Mouse (Mus musculus): ENCODE data around the gene Timm10. TPM values are rescaled to one million over a fixed set of nuclear protein-coding genes. Genes with fewer than 3 reads are reported as not detected.
"Not testable (repeated sequence)": the region's sequence is repeated elsewhere in the genome, so short reads cannot be mapped to it uniquely, and the experiment has no call there.

Gene Timm10
- polyA plus RNA-seq, 1 experiment from 2014 or later: 54.2 TPM

DNA sequence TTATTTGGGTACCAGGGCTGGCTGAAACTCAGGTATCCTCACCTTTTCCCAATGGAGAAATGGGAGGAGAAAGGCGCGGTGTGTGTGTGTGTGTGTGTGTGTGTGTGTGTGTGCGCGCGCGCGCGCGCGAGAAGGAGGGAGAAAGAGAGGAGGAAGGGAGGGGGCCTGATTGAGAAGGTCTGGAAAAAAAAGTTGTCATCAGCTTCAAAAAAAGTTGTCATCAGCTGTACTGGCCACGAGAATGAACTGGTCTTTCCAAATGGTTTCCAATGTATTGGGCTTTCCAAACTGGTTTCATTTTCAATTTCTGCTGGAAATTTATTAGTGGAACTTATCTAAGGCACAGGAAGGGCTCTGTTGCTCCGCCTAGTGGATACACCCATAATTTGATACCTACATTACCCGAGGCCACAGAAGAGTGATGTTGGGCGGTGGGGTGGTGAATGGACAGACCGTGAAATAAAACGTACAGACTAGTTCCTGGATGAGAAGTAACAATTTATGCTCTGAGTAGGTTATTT is 27.7 kb upstream of the Timm10 start:
- Histone ChIP-seq H3K9ac (peak overlapping the region; percentile 58), H3K36me3 (no peaks in the 10 kb centered on the region), H3K27ac (peak overlapping the region; percentile 77), H3K9me3 (replicated peaks) (no peaks in the 10 kb centered on the region), H3K4me1 (peaks cover 11% of the 10 kb centered on the region), H3K4me2 (peak overlapping the region; percentile 97), H3K4me3 (replicated peaks) (peak overlapping the region; percentile 60), H3K27me3 (no peaks in the 10 kb centered on the region)
- peak; percentile 79 for ATAC-seq (replicated peaks; ENCODE audit: low FRiP score)
- WGBS: under 1% methylated on average over 15 of the region's 16 CpGs

DNA sequence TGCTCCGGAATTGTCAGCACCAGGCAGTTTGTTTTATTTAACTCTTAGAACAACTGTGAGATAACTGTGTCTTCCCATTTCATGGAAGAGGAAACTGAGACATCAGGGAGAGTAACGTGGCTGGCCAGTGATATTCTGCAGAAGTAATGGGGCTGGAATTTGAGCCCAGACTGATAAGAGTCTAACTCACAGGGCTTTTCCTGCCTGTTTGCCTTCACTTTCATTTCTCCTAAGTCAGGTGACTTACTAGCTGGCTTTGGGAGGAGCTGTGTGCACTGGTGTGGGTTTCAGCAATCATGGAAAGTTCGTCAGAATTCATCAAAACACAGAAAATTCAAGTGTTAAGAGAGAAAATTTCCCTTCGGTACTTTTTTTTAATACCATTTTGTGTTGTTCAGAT is 26.5 kb upstream of the Timm10 start:
- 76% methylated on average over 4 of the region's 4 CpGs for WGBS
- no peak overlapping the region for H3K27ac ChIP-seq
- no peak overlapping the region for H3K4me2 ChIP-seq
- H3K36me3 ChIP-seq: no peaks in the 10 kb centered on the region
- no peaks in the 10 kb centered on the region for H3K9me3 ChIP-seq (replicated peaks)
- ATAC-seq (replicated peaks; ENCODE audit: low FRiP score): no peak
- no peaks in the 10 kb centered on the region for H3K27me3 ChIP-seq
- no peak overlapping the region for H3K4me3 ChIP-seq (replicated peaks)
- no peak overlapping the region for H3K9ac ChIP-seq
- H3K4me1 ChIP-seq: peaks cover 11% of the 10 kb centered on the region

DNA sequence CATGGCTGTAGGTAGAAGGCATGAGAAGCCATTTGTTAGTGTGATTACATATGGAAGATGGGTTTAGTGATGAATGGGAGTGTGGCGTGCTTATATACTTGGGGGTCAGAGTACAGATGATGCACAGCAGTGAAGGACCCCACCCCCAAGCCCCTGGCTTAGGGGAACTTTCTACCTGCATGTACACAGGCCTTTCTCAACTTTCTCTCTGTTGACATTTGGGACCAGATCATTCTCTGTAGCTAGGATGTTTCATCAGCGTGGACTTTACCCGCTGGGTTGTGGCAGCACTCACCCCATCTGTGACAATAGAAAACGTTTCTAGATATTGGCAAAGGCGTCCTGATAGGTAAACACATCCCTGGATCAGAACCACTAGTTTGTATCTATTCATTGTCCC is 25.6 kb upstream of the Timm10 start:
- H3K4me1 ChIP-seq: peaks cover 11% of the 10 kb centered on the region
- not testable (repeated sequence) for H3K27ac ChIP-seq; H3K36me3 ChIP-seq; H3K9ac ChIP-seq; H3K9me3 ChIP-seq (replicated peaks); H3K27me3 ChIP-seq; H3K4me2 ChIP-seq; ATAC-seq (replicated peaks; ENCODE audit: low FRiP score); H3K4me3 ChIP-seq (replicated peaks)
- 87% methylated on average over 5 of the region's 5 CpGs for WGBS

DNA sequence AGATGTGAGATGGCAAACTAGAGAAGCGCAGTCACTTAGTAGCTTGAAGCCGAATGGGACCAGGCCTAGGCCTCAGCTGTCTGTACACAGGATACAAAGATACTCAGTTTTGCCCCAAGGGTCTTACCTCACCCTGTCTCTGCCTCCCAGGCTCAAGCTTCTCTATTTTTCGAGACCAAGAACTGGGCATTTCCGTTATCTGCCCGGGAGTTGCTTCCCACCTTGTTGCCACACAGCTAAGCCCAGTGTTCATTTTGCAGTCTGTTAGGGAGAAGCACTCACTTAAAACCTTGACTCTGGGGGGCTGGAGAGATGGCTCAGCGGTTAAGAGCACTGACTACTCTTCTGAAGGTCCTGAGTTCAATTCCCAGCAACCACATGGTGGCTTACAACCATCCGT is 22.8 kb upstream of the Timm10 start:
- Histone ChIP-seq H3K9me3 (replicated peaks) (no peaks in the 10 kb centered on the region), H3K4me1 (peaks cover 4% of the 10 kb centered on the region), H3K36me3 (peaks cover 5% of the 10 kb centered on the region; the same call in 1 of the 2 replicates), H3K4me2 (no peak overlapping the region), H3K4me3 (replicated peaks) (no peak overlapping the region), H3K27ac (no peak overlapping the region), H3K9ac (no peak overlapping the region), H3K27me3 (no peaks in the 10 kb centered on the region)
- no peak for ATAC-seq (replicated peaks; ENCODE audit: low FRiP score)
- 89% methylated on average over 7 of the region's 7 CpGs for WGBS

DNA sequence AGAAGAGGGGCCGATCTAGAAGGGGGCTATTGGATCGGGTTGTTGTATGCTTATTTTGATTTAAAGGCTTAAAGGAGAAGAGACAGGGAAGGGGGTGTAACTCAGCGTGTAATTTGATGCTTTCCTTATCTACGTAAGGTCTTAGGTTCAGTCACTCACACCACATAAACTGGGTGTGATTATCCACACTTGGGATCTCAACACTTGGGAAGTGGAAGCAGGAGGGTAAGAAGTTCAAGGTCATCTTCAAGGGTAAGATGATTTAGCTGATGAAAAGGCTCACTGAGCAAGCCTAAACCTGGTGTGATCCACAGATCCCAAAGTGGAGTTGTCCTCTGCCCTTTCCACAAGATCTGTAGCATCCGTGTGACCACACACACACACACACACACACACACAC is 20.3 kb upstream of the Timm10 start:
- Histone ChIP-seq H3K9me3 (replicated peaks) (no peaks in the 10 kb centered on the region), H3K27me3 (no peaks in the 10 kb centered on the region), H3K27ac (no peak overlapping the region), H3K4me2 (no peak overlapping the region), H3K4me3 (replicated peaks) (no peak overlapping the region), H3K36me3 (peaks cover 5% of the 10 kb centered on the region; the same call in 1 of the 2 replicates), H3K9ac (no peak overlapping the region), H3K4me1 (peaks cover 8% of the 10 kb centered on the region)
- no peak for ATAC-seq (replicated peaks; ENCODE audit: low FRiP score)
- WGBS: 51% methylated on average over 5 of the region's 5 CpGs

DNA sequence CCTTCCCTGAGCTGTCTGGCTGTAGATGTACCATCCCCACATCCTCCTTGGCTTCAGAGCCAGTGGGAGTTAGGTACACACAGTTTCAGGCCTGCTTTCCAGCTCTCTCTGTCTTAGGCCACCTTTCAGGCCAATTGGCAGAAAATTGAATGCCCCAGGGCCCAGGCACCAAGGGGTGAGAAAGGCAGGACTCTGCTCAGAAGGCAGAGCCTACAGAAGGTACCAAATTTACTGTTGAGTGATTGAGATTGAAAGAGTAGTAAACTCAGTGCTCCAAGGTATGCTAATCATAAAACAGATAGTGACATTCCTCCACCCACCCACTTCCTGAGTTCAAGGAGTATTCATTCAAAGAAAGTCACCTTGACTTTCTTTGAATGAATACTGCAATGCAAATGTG is 17.5 kb upstream of the Timm10 start:
- Histone ChIP-seq H3K36me3 (peaks cover 5% of the 10 kb centered on the region; the same call in 1 of the 2 replicates), H3K27ac (no peak overlapping the region), H3K9me3 (replicated peaks) (no peaks in the 10 kb centered on the region), H3K4me3 (replicated peaks) (no peak overlapping the region), H3K9ac (no peak overlapping the region), H3K4me2 (no peak overlapping the region), H3K27me3 (no peaks in the 10 kb centered on the region), H3K4me1 (peaks cover 14% of the 10 kb centered on the region)
- ATAC-seq (replicated peaks; ENCODE audit: low FRiP score): no peak

DNA sequence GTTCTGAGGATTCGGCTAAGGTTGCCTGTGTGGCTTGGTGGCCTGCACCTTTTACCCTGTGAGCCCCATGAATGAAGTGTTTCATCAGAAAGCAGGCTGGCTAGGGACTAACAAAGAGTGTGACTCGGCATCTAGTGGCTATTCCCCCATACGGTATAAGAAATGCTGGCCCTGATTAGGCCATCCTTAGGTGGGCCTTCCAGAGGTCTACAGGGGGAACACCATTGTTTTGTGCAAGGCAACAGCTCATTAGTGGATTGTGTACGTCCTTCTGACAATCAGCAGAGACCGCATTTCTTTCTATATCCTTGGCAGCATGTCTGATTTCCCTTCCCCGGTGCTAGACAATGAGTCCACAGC is 16.3 kb upstream of the Timm10 start:
- Histone ChIP-seq H3K4me2 (peak overlapping the region; percentile 60; the same call in 1 of the 2 replicates), H3K36me3 (peaks cover 5% of the 10 kb centered on the region; the same call in 1 of the 2 replicates), H3K9me3 (replicated peaks) (no peaks in the 10 kb centered on the region), H3K27ac (0 out of 2 replicates have a peak overlapping the region, but pooled peaks have one; percentile 25), H3K4me3 (replicated peaks) (no peak overlapping the region), H3K9ac (no peak overlapping the region), H3K4me1 (peaks cover 14% of the 10 kb centered on the region), H3K27me3 (no peaks in the 10 kb centered on the region)
- 0 out of 2 replicates have a peak, but pooled peaks have one; percentile 3 for ATAC-seq (replicated peaks; ENCODE audit: low FRiP score)
- 78% methylated on average over 6 of the region's 6 CpGs for WGBS

DNA sequence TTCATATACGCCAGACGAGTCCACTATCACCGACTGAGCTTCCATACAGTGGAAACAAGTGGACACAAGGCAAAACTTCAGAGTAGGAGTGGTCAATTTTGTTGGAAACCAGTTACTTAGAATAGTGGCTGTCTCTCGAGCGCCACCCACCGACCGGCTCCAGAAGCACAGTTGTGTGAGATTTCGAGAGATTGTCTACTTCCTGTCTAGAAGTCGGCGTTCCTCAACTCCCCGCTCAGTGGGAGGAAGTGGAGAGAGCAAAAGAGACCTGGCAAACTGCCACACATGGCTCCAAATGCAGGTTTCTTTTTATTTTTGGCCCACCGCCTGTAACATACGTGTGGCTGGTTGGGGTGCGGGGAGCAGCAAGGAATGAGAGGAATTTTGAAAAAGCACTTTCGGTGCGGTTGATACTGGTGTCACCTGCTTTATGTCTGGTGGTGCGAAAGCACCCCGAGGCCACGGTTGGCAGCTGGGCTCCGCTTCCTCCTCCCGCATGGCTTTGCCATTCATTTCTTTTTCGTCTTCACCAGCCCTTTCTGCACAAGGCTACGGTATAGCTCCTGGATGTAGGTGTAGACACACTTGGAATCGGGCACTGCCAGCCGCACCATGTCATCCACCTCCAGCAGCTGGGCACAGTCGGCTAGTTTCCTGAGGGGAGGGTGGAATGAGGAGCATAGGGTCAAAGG is 15.8 kb upstream of the Timm10 start:
- Histone ChIP-seq H3K9ac (no peak overlapping the region), H3K27me3 (no peaks in the 10 kb centered on the region), H3K27ac (0 out of 2 replicates have a peak overlapping the region, but pooled peaks have one; percentile 25), H3K4me3 (replicated peaks) (peak overlapping the region; percentile 32), H3K36me3 (peaks cover 5% of the 10 kb centered on the region; the same call in 1 of the 2 replicates), H3K4me2 (peak overlapping the region; percentile 60), H3K9me3 (replicated peaks) (no peaks in the 10 kb centered on the region), H3K4me1 (peaks cover 14% of the 10 kb centered on the region)
- peak; percentile 70 for ATAC-seq (replicated peaks; ENCODE audit: low FRiP score)
- 35% methylated on average over 26 of the region's 26 CpGs for WGBS

DNA sequence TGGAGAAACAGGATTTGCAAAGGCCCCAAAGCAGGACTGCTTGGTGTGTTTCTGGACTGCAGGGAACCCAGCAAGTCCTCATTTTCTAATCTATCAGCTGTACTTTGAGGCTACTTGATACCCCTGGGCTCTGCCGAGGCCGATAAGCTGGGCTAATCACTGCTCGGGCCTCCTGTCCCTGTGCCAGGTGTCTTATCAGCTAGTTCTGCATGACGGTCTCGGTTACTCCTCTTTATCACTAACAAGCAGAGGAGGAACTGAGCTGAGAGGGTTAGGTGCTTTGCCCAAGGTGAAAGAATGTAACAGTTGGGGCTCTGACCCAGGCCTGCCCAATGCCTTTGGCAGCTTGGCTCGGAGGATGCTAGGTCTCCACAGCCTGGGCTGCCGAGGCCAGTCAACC is 14.9 kb upstream of the Timm10 start:
- Histone ChIP-seq H3K9me3 (replicated peaks) (no peaks in the 10 kb centered on the region), H3K4me2 (no peak overlapping the region), H3K4me1 (peaks cover 14% of the 10 kb centered on the region), H3K36me3 (peaks cover 5% of the 10 kb centered on the region; the same call in 1 of the 2 replicates), H3K4me3 (replicated peaks) (no peak overlapping the region), H3K27me3 (no peaks in the 10 kb centered on the region), H3K27ac (no peak overlapping the region), H3K9ac (no peak overlapping the region)
- ATAC-seq (replicated peaks; ENCODE audit: low FRiP score): peak; percentile 72
- WGBS: 62% methylated on average over 7 of the region's 7 CpGs

DNA sequence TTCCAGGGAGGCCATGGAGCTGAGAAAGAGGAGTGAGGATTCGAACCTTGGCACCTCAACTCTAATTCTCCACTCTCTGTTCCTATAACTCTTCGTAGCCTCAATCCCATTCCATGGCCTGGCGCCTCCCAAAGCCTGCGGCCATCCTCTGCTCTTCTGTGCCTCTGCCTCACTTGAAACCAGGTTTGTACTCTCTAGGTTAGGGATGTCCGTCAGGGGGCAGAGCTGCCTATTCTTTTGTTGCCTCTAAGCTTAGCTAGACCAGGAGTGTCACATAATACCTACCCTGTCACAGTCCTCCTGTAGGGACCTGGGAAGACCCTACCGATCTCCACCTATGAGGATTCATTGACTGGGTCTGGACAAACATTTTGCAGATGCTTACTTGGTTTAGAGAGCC is 14.1 kb upstream of the Timm10 start:
- peaks cover 5% of the 10 kb centered on the region; the same call in 1 of the 2 replicates for H3K36me3 ChIP-seq
- no peak overlapping the region for H3K4me3 ChIP-seq (replicated peaks)
- no peak for ATAC-seq (replicated peaks; ENCODE audit: low FRiP score)
- H3K4me2 ChIP-seq: no peak overlapping the region
- no peaks in the 10 kb centered on the region for H3K9me3 ChIP-seq (replicated peaks)
- H3K4me1 ChIP-seq: peaks cover 14% of the 10 kb centered on the region
- H3K9ac ChIP-seq: no peak overlapping the region
- H3K27me3 ChIP-seq: no peaks in the 10 kb centered on the region
- H3K27ac ChIP-seq: no peak overlapping the region
- WGBS: 82% methylated on average over 6 of the region's 6 CpGs

DNA sequence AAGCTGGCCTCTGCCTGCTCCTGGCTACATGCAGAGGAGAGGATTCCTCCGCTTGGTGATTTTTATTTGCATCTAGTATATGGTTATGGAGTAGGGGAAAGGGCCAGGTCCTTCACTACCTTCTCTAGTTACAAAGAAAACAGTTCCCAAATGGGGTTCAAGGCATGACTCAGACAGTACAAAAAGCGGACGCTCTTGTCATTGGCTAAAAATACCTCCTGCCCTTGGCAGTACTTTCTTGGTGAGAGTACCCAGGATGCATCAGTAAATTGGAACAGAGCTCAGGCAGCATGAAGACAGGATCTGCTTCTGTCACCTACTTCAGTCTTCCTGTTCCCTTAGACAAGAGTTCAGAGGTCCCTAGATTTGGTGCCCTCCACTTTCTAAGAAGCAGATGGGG is 6.9 kb upstream of the Timm10 start:
- Histone ChIP-seq H3K9ac (no peak overlapping the region), H3K4me2 (no peak overlapping the region), H3K36me3 (no peaks in the 10 kb centered on the region), H3K27ac (no peak overlapping the region), H3K27me3 (no peaks in the 10 kb centered on the region), H3K9me3 (replicated peaks) (no peaks in the 10 kb centered on the region), H3K4me3 (replicated peaks) (no peak overlapping the region), H3K4me1 (peaks cover 6% of the 10 kb centered on the region; the same call in 1 of the 2 replicates)
- ATAC-seq (replicated peaks; ENCODE audit: low FRiP score): no peak
- 22% methylated on average over 3 of the region's 3 CpGs for WGBS

DNA sequence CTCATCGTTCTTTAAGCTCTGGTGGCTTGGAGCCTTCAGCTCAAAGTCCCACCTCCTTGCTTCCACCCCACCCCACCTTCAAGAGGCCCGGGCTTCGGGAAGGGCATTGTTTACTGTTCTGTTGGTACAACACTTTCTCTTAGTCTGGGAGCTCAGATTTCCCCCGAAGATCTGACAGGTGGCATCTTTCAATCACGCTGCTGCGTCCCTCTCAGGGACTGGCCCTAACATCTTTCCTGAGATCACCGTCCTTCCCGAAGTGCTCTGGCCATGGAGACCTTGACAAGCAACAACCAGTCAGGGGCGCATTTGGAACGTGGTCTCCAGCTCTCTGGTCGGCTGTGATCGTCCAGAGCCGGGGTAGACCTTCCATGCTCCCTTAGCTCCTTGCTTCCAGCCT is 4.2 kb upstream of the Timm10 start, which contains the start of gene Smtnl1:
Gene Smtnl1, minus strand, starts transcription at position 101 of the 400 bp plus-strand sequence.
- no peak within 1 kb of the TSS for H3K4me3 ChIP-seq (replicated peaks)
- no peaks in the 10 kb centered on the region for H3K36me3 ChIP-seq
- H3K4me2 ChIP-seq: no peak within 1 kb of the TSS
- H3K27me3 ChIP-seq: no peaks in the 10 kb centered on the region
- WGBS: 52% methylated on average over 13 of the region's 13 CpGs
- no peaks in the 10 kb centered on the region for H3K9me3 ChIP-seq (replicated peaks)
- H3K27ac ChIP-seq: 0 out of 2 replicates have a peak within 1 kb of the TSS, but pooled peaks have one; percentile 29
- ATAC-seq (replicated peaks; ENCODE audit: low FRiP score): no peak
- H3K9ac ChIP-seq: no peak within 1 kb of the TSS
- H3K4me1 ChIP-seq: peaks cover 9% of the 10 kb centered on the region
